Mouse (Mus musculus): ENCODE results near the gene Ccl22. TPM values are rescaled to one million over a fixed set of nuclear protein-coding genes. Genes with fewer than 3 reads are reported as not detected.

Gene Ccl22
- total RNA-seq, 2 experiments from 2014 or later = not detected

DNA sequence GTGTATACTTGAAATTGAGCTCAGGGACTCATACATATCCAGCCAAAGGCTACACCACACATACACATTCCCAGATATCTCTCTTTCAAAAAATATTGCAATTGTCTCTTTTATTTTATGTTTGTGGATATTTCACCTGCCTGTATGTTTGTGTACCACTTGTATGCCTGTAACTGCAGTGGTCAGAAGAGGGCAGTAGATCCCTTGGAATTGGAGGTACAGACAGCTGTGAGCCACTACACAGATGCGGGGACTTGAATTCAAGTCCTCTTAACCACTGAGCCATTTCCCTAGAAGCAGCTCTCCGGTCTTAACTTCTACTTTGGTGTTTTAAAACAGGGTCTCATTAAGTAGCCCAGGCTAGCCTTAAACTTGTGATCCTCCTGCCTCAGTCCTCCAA, 49.4 kb downstream of the Ccl22 start:
- intact Hi-C loops (cut with DNase I) = no loop called here
- DNase-seq (ENCODE audit: low spot score in 2 of 2) = no peak

- intact Hi-C loops (cut with DNase I) = no loop called here
- DNase-seq (ENCODE audit: low spot score in 2 of 2) = peak; percentile 58 to 71
Measured at GRCm38 (mm10) chr8:94800278-94800968, 55.0 kb downstream of the Ccl22 start.

Other genes starting within 250 kb of the Ccl22 start
- 10 to 100 TPM; 23.3 to 27.0 TPM for gene Cpne2, start 212.6 kb upstream of the Ccl22 start, total RNA-seq (2021)
- 10 to 100 TPM; 30.3 to 30.9 TPM for gene Rspry1, start 143.7 kb upstream of the Ccl22 start, total RNA-seq (2021)
- gene Fam192a, start 143.6 kb upstream of the Ccl22 start, total RNA-seq (2021) = 10 to 100 TPM; 33.9 to 38.6 TPM
- gene Arl2bp, start 79.0 kb upstream of the Ccl22 start, total RNA-seq (2021) = 100 to 1,000 TPM; 155 to 165 TPM
- gene Pllp, start 49.3 kb upstream of the Ccl22 start, total RNA-seq (2021) = 10 to 100 TPM; 32.1 to 44.9 TPM
- gene Cx3cl1, start 26.4 kb downstream of the Ccl22 start, total RNA-seq (2021) = 100 to 1,000 TPM; 664 to 689 TPM
- 10 to 100 TPM; 17.7 to 18.3 TPM for gene Ccl17, start 64.9 kb downstream of the Ccl22 start, total RNA-seq (2021)
- gene Coq9, start 92.7 kb downstream of the Ccl22 start, total RNA-seq (2021) = 10 to 100 TPM; 77.1 to 81.3 TPM
- gene Ciapin1, start 92.8 kb downstream of the Ccl22 start, total RNA-seq (2021) = 10 to 100 TPM; 73.9 to 76.7 TPM
- 10 to 100 TPM; 52.0 to 60.5 TPM for gene Polr2c, start 111.9 kb downstream of the Ccl22 start, total RNA-seq (2021)
- 10 to 100 TPM; 42.3 to 44.1 TPM for gene Dok4, start 130.7 kb downstream of the Ccl22 start, total RNA-seq (2021)
- gene Ccdc102a, start 172.5 kb downstream of the Ccl22 start, total RNA-seq (2021) = 1 to 10 TPM; 2.0 to 2.4 TPM
- not detected for gene Adgrg5, start 178.1 kb downstream of the Ccl22 start, total RNA-seq (2021)
- gene Adgrg1, start 229.2 kb downstream of the Ccl22 start, total RNA-seq (2021) = 100 to 1,000 TPM in 1 of 2 experiments, 10 to 100 TPM in 1; 93.3 to 110 TPM